Mouse (Mus musculus): ENCODE results near the gene Pet100.
A peak's percentile ranks its signal among the peaks of the same experiment; 100 is the strongest.

GRCm38 (mm10) chr8:3671980-3672491 is 50.7 kb downstream of the Pet100 start, which contains the start of gene Fcor:
- TF ChIP-seq CTCF (IDR thresholded peaks at IDR 0.05) (peak; percentile 93), EP300 (IDR thresholded peaks at IDR 0.05) (no peak; the same call in 1 of the 2 replicates)

Measured in lung, postnatal 0 days (tissue).